Mouse (Mus musculus): ENCODE measurements around the gene Zfp493. TPM values are rescaled to one million over a fixed set of nuclear protein-coding genes. Genes with fewer than 3 reads are reported as not detected.
A peak's percentile ranks its signal among the peaks of the same experiment; 100 is the strongest.
"Not testable (repeated sequence)": the region's sequence is repeated elsewhere in the genome, so short reads cannot be mapped to it uniquely, and the experiment has no call there.

The Zfp493 gene
- polyA plus RNA-seq, 1 experiment from 2014 or later = 3.1 TPM

- no peaks in the 10 kb centered on the region for H3K27me3 ChIP-seq (ENCODE audit: control insufficient read depth, insufficient read depth, low read length)
- H3K27ac ChIP-seq (replicated peaks; ENCODE audit: low read depth, low read length) = no peak overlapping the region
- ATAC-seq (ENCODE audit: insufficient number of reproducible peaks, low FRiP score, low TSS enrichment, low read depth) (no peak), DNase-seq (ENCODE audit: low spot score) (no peak)
- WGBS = 87% methylated on average over 1 of the region's 1 CpGs
- no peaks in the 10 kb centered on the region for H3K36me3 ChIP-seq (ENCODE audit: control insufficient read depth, insufficient read depth, low read length)
- H3K4me3 ChIP-seq (ENCODE audit: low read depth, low read length) = no peak overlapping the region
- no peaks in the 10 kb centered on the region for H3K9me3 ChIP-seq (ENCODE audit: control insufficient read depth, low read length)
- no peak overlapping the region for H3K9ac ChIP-seq (ENCODE audit: low read length)
- no peak overlapping the region for H3K4me2 ChIP-seq (ENCODE audit: low read depth, severe bottlenecking)
- H3K4me1 ChIP-seq (ENCODE audit: control insufficient read depth, insufficient read depth, low read length) = no peaks in the 10 kb centered on the region
These were observed 39.1 kb downstream of the Zfp493 start for GRCm38 (mm10) chr13:67818636-67819035.

GRCm38 (mm10) chr13:67830911-67831336, 51.4 kb downstream of the Zfp493 start, which contains the start of gene Gm10037:
Gm10037 (plus strand) TSS chr13:67831106.
- Histone ChIP-seq H3K27ac (replicated peaks; ENCODE audit: low read depth, low read length) (no peak within 1 kb of the TSS), H3K4me3 (ENCODE audit: low read depth, low read length) (peak within 1 kb of the TSS; percentile 49), H3K27me3 (ENCODE audit: control insufficient read depth, insufficient read depth, low read length) (no peaks in the 10 kb centered on the region)

DNA sequence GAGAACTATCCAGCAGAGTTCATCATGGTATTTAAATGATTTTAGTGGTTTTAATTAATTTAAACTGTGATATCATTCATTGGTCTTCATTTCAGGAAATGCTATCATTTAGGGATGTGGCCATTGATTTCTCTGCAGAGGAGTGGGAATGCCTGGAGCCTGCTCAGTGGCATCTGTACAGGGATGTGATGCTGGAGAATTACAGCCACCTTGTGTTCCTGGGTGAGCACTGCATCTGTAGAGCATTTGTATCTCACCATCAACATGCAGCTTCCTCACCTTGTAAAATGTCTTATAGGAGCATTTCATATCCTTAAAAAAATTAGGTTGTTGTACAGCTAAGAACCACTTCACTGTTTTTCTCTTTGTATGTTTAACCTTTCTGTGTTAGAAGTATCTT, 53.6 kb downstream of the Zfp493 start:
- not testable (repeated sequence) for H3K36me3 ChIP-seq (ENCODE audit: control insufficient read depth, insufficient read depth, low read length); H3K27me3 ChIP-seq (ENCODE audit: control insufficient read depth, insufficient read depth, low read length); H3K4me1 ChIP-seq (ENCODE audit: control insufficient read depth, insufficient read depth, low read length); H3K9me3 ChIP-seq (ENCODE audit: control insufficient read depth, low read length); H3K9ac ChIP-seq (ENCODE audit: low read length); H3K4me3 ChIP-seq (ENCODE audit: low read depth, low read length); ATAC-seq (ENCODE audit: insufficient number of reproducible peaks, low FRiP score, low TSS enrichment, low read depth); DNase-seq (ENCODE audit: low spot score); H3K27ac ChIP-seq (replicated peaks; ENCODE audit: low read depth, low read length); H3K4me2 ChIP-seq (ENCODE audit: low read depth, severe bottlenecking)

More at GRCm38 (mm10) chr13:67830911-67831336, 51.4 kb downstream of the Zfp493 start, which contains the start of gene Gm10037:
- Histone ChIP-seq H3K36me3 (ENCODE audit: control insufficient read depth, insufficient read depth, low read length) (peaks cover 5% of the 10 kb centered on the region; the same call in 1 of the 2 replicates), H3K4me2 (ENCODE audit: low read depth, severe bottlenecking) (peak within 1 kb of the TSS; percentile 53), H3K4me1 (ENCODE audit: control insufficient read depth, insufficient read depth, low read length) (no peaks in the 10 kb centered on the region), H3K9me3 (ENCODE audit: control insufficient read depth, low read length) (no peaks in the 10 kb centered on the region), H3K9ac (ENCODE audit: low read length) (peak within 1 kb of the TSS; percentile 51)
- 4% methylated on average over 14 of the region's 14 CpGs for WGBS
- DNase-seq (ENCODE audit: low spot score) = peak; percentile 77
- ATAC-seq (ENCODE audit: insufficient number of reproducible peaks, low FRiP score, low TSS enrichment, low read depth) = peak; percentile 84

Other genes starting within 250 kb of the Zfp493 start
- 18.7 and 20.0 TPM in 2 replicates for gene Zfp748, start 225.9 kb upstream of the Zfp493 start, polyA plus RNA-seq (2014; fragmentation: Nextera tagmentation; extraction: Ambion mirVana)
- gene Zfp729b, start 170.0 kb upstream of the Zfp493 start, polyA plus RNA-seq (2014; fragmentation: Nextera tagmentation; extraction: Ambion mirVana) = 5.1 and 5.8 TPM in 2 replicates
- not detected in 2 replicates for gene Gm49345, start 141.9 kb upstream of the Zfp493 start, polyA plus RNA-seq (2014; fragmentation: Nextera tagmentation; extraction: Ambion mirVana)
- gene Zfp729a, start 141.9 kb upstream of the Zfp493 start, polyA plus RNA-seq (2014; fragmentation: Nextera tagmentation; extraction: Ambion mirVana) = 2.7 and 3.7 TPM in 2 replicates
- gene Zfp738, start 92.6 kb upstream of the Zfp493 start, polyA plus RNA-seq (2014; fragmentation: Nextera tagmentation; extraction: Ambion mirVana) = 14.0 and 14.2 TPM in 2 replicates
- 4.0 and 4.7 TPM in 2 replicates for gene Zfp65, start 50.5 kb upstream of the Zfp493 start, polyA plus RNA-seq (2014; fragmentation: Nextera tagmentation; extraction: Ambion mirVana)
- gene Zfp85, start 24.5 kb upstream of the Zfp493 start, polyA plus RNA-seq (2014; fragmentation: Nextera tagmentation; extraction: Ambion mirVana) = 5.4 and 7.2 TPM in 2 replicates
- gene Zfp273, start 34.0 kb downstream of the Zfp493 start, polyA plus RNA-seq (2014; fragmentation: Nextera tagmentation; extraction: Ambion mirVana) = 7.5 and 8.0 TPM in 2 replicates
- gene Gm10037, start 51.4 kb downstream of the Zfp493 start, polyA plus RNA-seq (2014; fragmentation: Nextera tagmentation; extraction: Ambion mirVana) = 2.7 and 2.9 TPM in 2 replicates
- gene BC048507, start 83.6 kb downstream of the Zfp493 start, polyA plus RNA-seq (2014; fragmentation: Nextera tagmentation; extraction: Ambion mirVana) = not detected in 2 replicates

Measured in limb, embryonic 11.5 days (tissue).